ENCODE assay signal across 12 mouse cellular contexts in the genomic region with DNA sequence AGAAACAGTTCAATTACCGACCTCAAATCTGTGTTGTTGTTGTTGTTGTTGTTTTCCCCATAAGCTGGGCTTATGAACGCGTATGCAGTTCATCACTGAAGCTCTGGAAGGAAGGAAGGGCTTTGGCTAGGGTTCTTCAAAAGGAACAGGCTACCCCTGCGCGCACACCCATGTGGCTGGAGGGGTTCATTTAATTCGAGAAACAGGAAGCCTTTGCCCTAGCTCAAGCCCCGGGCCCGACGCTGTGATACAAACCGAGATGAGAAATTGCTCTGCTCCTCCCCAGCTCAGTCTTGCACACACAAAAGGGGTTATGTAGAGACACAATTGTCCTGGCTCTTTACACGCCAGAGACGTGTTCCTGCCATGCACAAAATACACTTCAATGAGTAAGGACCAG. TPM values are rescaled to one million over a fixed set of nuclear protein-coding genes. Genes with fewer than 3 reads are reported as not detected.
A peak's percentile ranks its signal among the peaks of the same experiment; 100 is the strongest.
DNase-seq lines count a peak whose midpoint lies in the region; ATAC-seq lines count a peak whose summit lies in the region.
"Had no signal": no experiment of that assay in that cellular context is flagged by ENCODE, and none has a peak within 500 bp of the region (broad histone marks: within the 10 kb centered on the region; RNA-seq: fewer than 3 reads in every experiment).

No protein-coding gene starts in this region.

- no peak for DNase-seq in limb, embryonic 10.5 days (ENCODE audit: low spot score)
- peak; percentile 14 for DNase-seq in hindbrain, embryonic 11.5 days (ENCODE audit: low spot score)
- peak; percentile 62 for DNase-seq in thymus, postnatal 4 days
- DNase-seq in spleen, adult 12 weeks (ENCODE audit: low spot score): no peak
- no peak for DNase-seq in gastrocnemius, postnatal 14 days
- DNase-seq: adrenal gland, postnatal 10 days; kidney, postnatal 4 days had no signal

- H3K9me3 ChIP-seq in limb, embryonic 12.5 days: no peaks in the 10 kb centered on the region
- H3K9me3 ChIP-seq in limb, embryonic 10.5 days (replicated peaks): no peaks in the 10 kb centered on the region
- no peaks in the 10 kb centered on the region for H3K9me3 ChIP-seq in hindbrain, embryonic 11.5 days (ENCODE audit: control insufficient read depth, low read length)
- H3K9me3 ChIP-seq in midbrain, embryonic 13.5 days: no peaks in the 10 kb centered on the region
- H3K9me3 ChIP-seq: intestine, embryonic 15.5 days had no signal

- H3K9ac ChIP-seq in limb, embryonic 12.5 days (replicated peaks): no peak overlapping the region
- no peak overlapping the region for H3K9ac ChIP-seq in hindbrain, embryonic 11.5 days (ENCODE audit: low read depth, low read length)
- H3K9ac ChIP-seq in midbrain, embryonic 13.5 days (replicated peaks): no peak overlapping the region
- H3K9ac ChIP-seq: intestine, embryonic 15.5 days; liver, embryonic 14.5 days had no signal

- H3K4me3 ChIP-seq in limb, embryonic 12.5 days (replicated peaks): no peak overlapping the region
- H3K4me3 ChIP-seq in limb, embryonic 10.5 days: no peak overlapping the region
- no peak overlapping the region for H3K4me3 ChIP-seq in hindbrain, embryonic 11.5 days (ENCODE audit: low read depth, low read length)
- H3K4me3 ChIP-seq in midbrain, embryonic 13.5 days (replicated peaks): no peak overlapping the region
- H3K4me3 ChIP-seq: intestine, embryonic 15.5 days; myocyte had no signal

- no peaks in the 10 kb centered on the region for H3K27me3 ChIP-seq in limb, embryonic 12.5 days
- no peaks in the 10 kb centered on the region for H3K27me3 ChIP-seq in limb, embryonic 10.5 days (ENCODE audit: low read depth, poor library complexity, severe bottlenecking)
- H3K27me3 ChIP-seq in hindbrain, embryonic 11.5 days (ENCODE audit: control insufficient read depth, insufficient read depth, low read length): no peaks in the 10 kb centered on the region
- H3K27me3 ChIP-seq in midbrain, embryonic 13.5 days: no peaks in the 10 kb centered on the region
- H3K27me3 ChIP-seq: intestine, embryonic 15.5 days had no signal

- no peak for ATAC-seq in limb, embryonic 12.5 days (ENCODE audit: insufficient number of reproducible peaks, insufficient read depth, low FRiP score, low TSS enrichment, low read depth)
- ATAC-seq in hindbrain, embryonic 11.5 days (ENCODE audit: low FRiP score): no peak
- ATAC-seq in midbrain, embryonic 13.5 days: no peak
- ATAC-seq: intestine, embryonic 15.5 days had no signal

- no peak overlapping the region for H3K4me2 ChIP-seq in limb, embryonic 12.5 days
- H3K4me2 ChIP-seq in hindbrain, embryonic 11.5 days (replicated peaks; ENCODE audit: low read depth, low read length): no peak overlapping the region
- no peak overlapping the region for H3K4me2 ChIP-seq in midbrain, embryonic 13.5 days (replicated peaks)
- H3K4me2 ChIP-seq: intestine, embryonic 15.5 days had no signal

- 79% methylated on average over 12 of the region's 12 CpGs for WGBS in limb, embryonic 12.5 days
- 84% methylated on average over 12 of the region's 12 CpGs for WGBS in limb, embryonic 10.5 days
- WGBS in hindbrain, embryonic 11.5 days: 78% methylated on average over 12 of the region's 12 CpGs
- 84% methylated on average over 12 of the region's 12 CpGs for WGBS in midbrain, embryonic 13.5 days

- peaks cover 17% of the 10 kb centered on the region; the same call in 1 of the 2 replicates for H3K4me1 ChIP-seq in limb, embryonic 12.5 days (replicated peaks)
- peaks cover 8% of the 10 kb centered on the region for H3K4me1 ChIP-seq in limb, embryonic 10.5 days
- H3K4me1 ChIP-seq in hindbrain, embryonic 11.5 days (replicated peaks; ENCODE audit: control insufficient read depth, insufficient read depth, low read length): no peaks in the 10 kb centered on the region
- H3K4me1 ChIP-seq in midbrain, embryonic 13.5 days (replicated peaks): peaks cover 41% of the 10 kb centered on the region

- intact Hi-C loops in gastrocnemius, postnatal 14 days (cut with DNase I; ENCODE audit: low total_unique reads): no loop called here

- peaks cover 3% of the 10 kb centered on the region; the same call in 1 of the 2 replicates for H3K36me3 ChIP-seq in limb, embryonic 12.5 days
- H3K36me3 ChIP-seq in limb, embryonic 10.5 days: no peaks in the 10 kb centered on the region
- no peaks in the 10 kb centered on the region for H3K36me3 ChIP-seq in hindbrain, embryonic 11.5 days (ENCODE audit: control insufficient read depth, insufficient read depth, low read length)
- no peaks in the 10 kb centered on the region for H3K36me3 ChIP-seq in midbrain, embryonic 13.5 days
- H3K36me3 ChIP-seq: intestine, embryonic 15.5 days had no signal

- H3K27ac ChIP-seq in limb, embryonic 12.5 days: peak overlapping the region; percentile 53
- no peak overlapping the region for H3K27ac ChIP-seq in limb, embryonic 10.5 days
- no peak overlapping the region for H3K27ac ChIP-seq in hindbrain, embryonic 11.5 days (ENCODE audit: low read depth, low read length)
- H3K27ac ChIP-seq in midbrain, embryonic 13.5 days: peak overlapping the region; percentile 87
- H3K27ac ChIP-seq: intestine, embryonic 15.5 days; liver, embryonic 14.5 days had no signal

RNA-seq across cellular contexts. Expression of gene P4ha3, which starts 25.0 kb away (rescaled TPM):
- polyA plus RNA-seq in limb, embryonic 12.5 days (2016; fragmentation: Nextera tagmentation; extraction: Ambion mirVana): 6.7 and 11.1 TPM in 2 replicates
- polyA plus RNA-seq in limb, embryonic 10.5 days (2016; fragmentation: Nextera tagmentation; extraction: Ambion mirVana): 1.1 and 2.4 TPM in 2 replicates
- polyA plus RNA-seq in hindbrain, embryonic 11.5 days (2014; fragmentation: Nextera tagmentation; extraction: Ambion mirVana): 7.4 and 9.6 TPM in 2 replicates
- polyA plus RNA-seq in midbrain, embryonic 13.5 days (2015; fragmentation: Nextera tagmentation; extraction: Ambion mirVana): 3.6 and 5.5 TPM in 2 replicates
- 1 to 10 TPM; 1.5 to 2.5 TPM for total RNA-seq in gastrocnemius, postnatal 14 days (2021)

Comparison
In these comparisons a context has a peak if more than half of its experiments do, and no peak if none do; other contexts are left out.
1. H3K27ac ChIP-seq: peak in limb, embryonic 12.5 days (single experiment) and midbrain, embryonic 13.5 days (single experiment); none in limb, embryonic 10.5 days (single experiment) and hindbrain, embryonic 11.5 days (single experiment).
2. DNase-seq: peak in hindbrain, embryonic 11.5 days (single experiment) and thymus, postnatal 4 days (single experiment); none in limb, embryonic 10.5 days (single experiment), spleen, adult 12 weeks (single experiment) and gastrocnemius, postnatal 14 days (single experiment).